Comparison of ENCODE assay signal across 8 mouse cellular contexts in the genomic region with DNA sequence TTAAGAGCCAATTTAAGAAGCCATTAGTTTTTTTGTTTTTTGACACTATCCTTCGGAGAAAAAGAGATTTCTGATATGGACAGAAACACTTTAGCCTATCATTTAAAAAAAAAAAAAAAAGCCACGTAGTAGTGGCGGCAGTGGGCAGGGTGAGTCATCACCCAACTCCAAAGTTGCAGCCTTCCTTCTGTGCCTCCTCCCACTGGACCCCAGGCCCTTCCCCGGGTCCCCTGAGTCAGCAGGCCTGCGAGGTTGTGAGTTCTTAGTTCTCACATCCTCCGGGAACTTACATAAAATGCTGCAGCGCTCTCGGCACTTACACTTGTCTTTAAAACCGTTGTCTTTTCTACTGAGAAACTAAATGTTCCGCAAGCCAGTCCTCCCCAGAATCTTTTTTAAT. TPM values are rescaled to one million over a fixed set of nuclear protein-coding genes. Genes with fewer than 3 reads are reported as not detected.
A peak's percentile ranks its signal among the peaks of the same experiment; 100 is the strongest.
DNase-seq lines count a peak whose midpoint lies in the region; ATAC-seq and TF ChIP-seq lines count a peak whose summit lies in the region.

No protein-coding gene starts in this region.

- no peak overlapping the region for H3K27ac ChIP-seq in CH12.LX (ENCODE audit: insufficient read depth, low read depth)
- H3K27ac ChIP-seq in heart, embryonic 10.5 days, result peak overlapping the region; percentile 52; the same call in 1 of the 2 replicates
- no peak overlapping the region for H3K27ac ChIP-seq in kidney, postnatal 0 days
- peak overlapping the region; percentile 22; the same call in 1 of the 2 replicates for H3K27ac ChIP-seq in lung, embryonic 16.5 days (ENCODE audit: low read length)

- H3K4me1 ChIP-seq in CH12.LX (ENCODE audit: control insufficient read depth in 1 of 2, insufficient read depth in 2 of 2), result peaks cover 0 to 59% of the 10 kb centered on the region in 2 experiments; a peak in 3 of 4 replicates
- peaks cover 39% of the 10 kb centered on the region for H3K4me1 ChIP-seq in heart, embryonic 10.5 days
- H3K4me1 ChIP-seq in kidney, postnatal 0 days (replicated peaks; ENCODE audit: insufficient read depth, low read length), result no peaks in the 10 kb centered on the region
- H3K4me1 ChIP-seq in lung, embryonic 16.5 days (replicated peaks; ENCODE audit: control insufficient read depth, insufficient read depth, low read length), result peaks cover 22% of the 10 kb centered on the region

- peak; percentile 70 for TF ChIP-seq POLR2A in CH12.LX (IDR thresholded peaks at IDR 0.05; ENCODE audit: low read depth, low read length)

- peak; percentile 58 for TF ChIP-seq EP300 in CH12.LX (IDR thresholded peaks at IDR 0.05; ENCODE audit: low read length)

- 10% methylated on average over 10 of the region's 10 CpGs for WGBS in heart, embryonic 10.5 days
- 11% methylated on average over 10 of the region's 10 CpGs for WGBS in kidney, postnatal 0 days
- WGBS in lung, embryonic 16.5 days, result 6% methylated on average over 10 of the region's 10 CpGs

- H3K36me3 ChIP-seq in CH12.LX (replicated peaks in 1 of 2; ENCODE audit: control insufficient read depth in 1 of 2, insufficient read depth in 1 of 2, low read length in 1 of 2), result peaks cover 0 to 15% of the 10 kb centered on the region in 2 experiments
- H3K36me3 ChIP-seq in heart, embryonic 10.5 days, result no peaks in the 10 kb centered on the region
- no peaks in the 10 kb centered on the region for H3K36me3 ChIP-seq in kidney, postnatal 0 days (ENCODE audit: insufficient read depth, low read length)
- H3K36me3 ChIP-seq in lung, embryonic 16.5 days (ENCODE audit: control insufficient read depth, insufficient read depth, low read length), result no peaks in the 10 kb centered on the region

- DNase-seq in 416B (ENCODE audit: low read depth), result peak; percentile 97
- peak; percentile 84 for DNase-seq in CH12.LX (ENCODE audit: extremely low read depth)
- DNase-seq in embryo, embryonic 11 days, result peak; percentile 60
- no peak for DNase-seq in heart, embryonic 10.5 days (ENCODE audit: low spot score)
- DNase-seq in kidney, postnatal 0 days (ENCODE audit: low spot score), result peak; percentile 52
- DNase-seq in right cerebral cortex, postnatal 14 days, result peak; percentile 21
- no peak for DNase-seq in layer of hippocampus, adult 9-10 months (ENCODE audit: low spot score)

- TF ChIP-seq CTCF in CH12.LX (conservative IDR thresholded peaks at IDR 0.05 in 1 of 2, IDR thresholded peaks at IDR 0.05 in 1 of 2; ENCODE audit: low read depth in 2 of 2, low read length in 2 of 2), result no peak
- TF ChIP-seq CTCF in kidney, postnatal 0 days (IDR thresholded peaks at IDR 0.05; ENCODE audit: low read depth), result no peak

- no peak for ATAC-seq in kidney, postnatal 0 days (replicated peaks; ENCODE audit: low FRiP score, low read depth)
- no peak for ATAC-seq in lung, embryonic 16.5 days (ENCODE audit: low read depth)

- peaks cover 59% of the 10 kb centered on the region for H3K79me2 ChIP-seq in CH12.LX (replicated peaks; ENCODE audit: control insufficient read depth, extremely low read depth, insufficient read depth, poor library complexity, severe bottlenecking)

- no peak for TF ChIP-seq RAD21 in CH12.LX (IDR thresholded peaks at IDR 0.05; ENCODE audit: low read depth, low read length)

- H3K4me3 ChIP-seq in CH12.LX (replicated peaks in 1 of 3; ENCODE audit: low read depth in 2 of 3, low read length in 2 of 3, poor library complexity in 1 of 3), result peak overlapping the region; percentile 16 to 88 (median 83)
- peak overlapping the region; percentile 95 for H3K4me3 ChIP-seq in heart, embryonic 10.5 days
- H3K4me3 ChIP-seq in kidney, postnatal 0 days (replicated peaks; ENCODE audit: low read depth, low read length), result peak overlapping the region; percentile 88
- peak overlapping the region; percentile 31 for H3K4me3 ChIP-seq in lung, embryonic 16.5 days (ENCODE audit: low read length)

- H3K9ac ChIP-seq in CH12.LX (ENCODE audit: insufficient read depth, low read depth), result peak overlapping the region; percentile 87; the same call in 1 of the 2 replicates
- H3K9ac ChIP-seq in kidney, postnatal 0 days (ENCODE audit: low read depth, low read length), result no peak overlapping the region
- peak overlapping the region; percentile 53 for H3K9ac ChIP-seq in lung, embryonic 16.5 days (ENCODE audit: low read length)

- no peaks in the 10 kb centered on the region for H3K27me3 ChIP-seq in CH12.LX (replicated peaks)
- no peaks in the 10 kb centered on the region for H3K27me3 ChIP-seq in heart, embryonic 10.5 days (ENCODE audit: insufficient read depth, poor library complexity, severe bottlenecking)
- no peaks in the 10 kb centered on the region for H3K27me3 ChIP-seq in kidney, postnatal 0 days (ENCODE audit: insufficient read depth, low read length)
- H3K27me3 ChIP-seq in lung, embryonic 16.5 days (ENCODE audit: control insufficient read depth, insufficient read depth, low read depth, low read length), result no peaks in the 10 kb centered on the region

- peak overlapping the region; percentile 71 for H3K4me2 ChIP-seq in CH12.LX (ENCODE audit: insufficient read depth, low read depth, poor library complexity, severe bottlenecking)
- peak overlapping the region; percentile 68 for H3K4me2 ChIP-seq in kidney, postnatal 0 days (ENCODE audit: low read length)
- peak overlapping the region; percentile 85 for H3K4me2 ChIP-seq in lung, embryonic 16.5 days (ENCODE audit: low read depth, low read length)

- in situ Hi-C loops in CH12.LX (cut with MboI; ENCODE audit: low pct_ligation_motif_present, low pct_unique_long_range_greater_than_20kb, low sequenced_read_pairs), result no loop called here

- H3K9me3 ChIP-seq in CH12.LX (replicated peaks; ENCODE audit: low read length), result no peaks in the 10 kb centered on the region
- H3K9me3 ChIP-seq in heart, embryonic 10.5 days, result no peaks in the 10 kb centered on the region
- H3K9me3 ChIP-seq in kidney, postnatal 0 days (replicated peaks; ENCODE audit: low read length), result no peaks in the 10 kb centered on the region
- H3K9me3 ChIP-seq in lung, embryonic 16.5 days (ENCODE audit: control insufficient read depth, low read length), result no peaks in the 10 kb centered on the region

- dilution Hi-C loops in CH12.LX (cut with MboI; ENCODE audit: extremely low pct_ligation_motif_present, extremely low pct_unique_long_range_greater_than_20kb, low sequenced_read_pairs), result no loop called here

TF ChIP-seq in CH12.LX, 34 proteins besides CTCF, POLR2A, EP300 and RAD21 (continues in another document):
- TF ChIP-seq BHLHE40 (IDR thresholded peaks at IDR 0.05; ENCODE audit: low read depth, low read length) (0 out of 2 replicates have a peak, but pooled peaks have one; percentile 21), JUN (IDR thresholded peaks at IDR 0.05; ENCODE audit: insufficient read depth, low read depth, low read length) (peak; percentile 78), RCOR1 (conservative IDR thresholded peaks at IDR 0.05; ENCODE audit: low read depth, low read length) (no peak), ELF1 (IDR thresholded peaks at IDR 0.05; ENCODE audit: low read depth, low read length) (no peak), ZNF384 (IDR thresholded peaks at IDR 0.05; ENCODE audit: low read depth, low read length) (peak; percentile 97), E2F4 (IDR thresholded peaks at IDR 0.05; ENCODE audit: insufficient replicate concordance, low read depth, low read length) (peak; percentile 51; the same call in 1 of the 2 replicates), USF1 (IDR thresholded peaks at IDR 0.05; ENCODE audit: low read depth, low read length) (no peak), NRF1 (IDR thresholded peaks at IDR 0.05; ENCODE audit: low read depth, low read length) (no peak), UBTF (IDR thresholded peaks at IDR 0.05; ENCODE audit: low read depth, low read length) (no peak; the same call in 1 of the 2 replicates), MAX (IDR thresholded peaks at IDR 0.05; ENCODE audit: low read length) (no peak), USF2 (conservative IDR thresholded peaks at IDR 0.05; ENCODE audit: low read depth, low read length) (no peak), JUND (conservative IDR thresholded peaks at IDR 0.05; ENCODE audit: low read depth, low read length) (peak; percentile 83), GABPA (IDR thresholded peaks at IDR 0.05; ENCODE audit: insufficient replicate concordance, low read depth, low read length) (no peak), SIN3A (IDR thresholded peaks at IDR 0.05; ENCODE audit: low read length) (no peak), ZKSCAN1 (IDR thresholded peaks at IDR 0.05; ENCODE audit: borderline replicate concordance, low read depth, low read length) (no peak), HCFC1 (IDR thresholded peaks at IDR 0.05; ENCODE audit: low read depth, low read length) (0 out of 2 replicates have a peak, but pooled peaks have one; percentile 27), POLR2AphosphoS2 (IDR thresholded peaks at IDR 0.05; ENCODE audit: low read depth, low read length) (peak; percentile 58; the same call in 1 of the 2 replicates), NELFE (IDR thresholded peaks at IDR 0.05; ENCODE audit: low read depth, low read length) (peak; percentile 57; the same call in 1 of the 2 replicates), IRF4 (IDR thresholded peaks at IDR 0.05; ENCODE audit: low read depth, low read length) (peak; percentile 66), SMC3 (IDR thresholded peaks at IDR 0.05; ENCODE audit: low read depth, low read length) (no peak), CHD2 (IDR thresholded peaks at IDR 0.05; ENCODE audit: low read length) (no peak), CHD1 (IDR thresholded peaks at IDR 0.05; ENCODE audit: low read depth, low read length) (no peak), MAFK (IDR thresholded peaks at IDR 0.05; ENCODE audit: insufficient replicate concordance, low read length) (peak; percentile 88; the same call in 1 of the 2 replicates), MAZ (IDR thresholded peaks at IDR 0.05; ENCODE audit: low read depth, low read length) (no peak)

RNA-seq across cellular contexts. Expression of a gene that starts 2.0 kb away (rescaled TPM):
- total RNA-seq in CH12.LX (2012; rRNA removed) (34.2 and 41.0 TPM in 2 replicates), CH12.LX (2014; rRNA removed) (20.9 and 23.3 TPM in 2 replicates)
- 53.5 and 62.2 TPM in 2 replicates for polyA plus RNA-seq in CH12.LX (2012; ENCODE audit: insufficient read length, low read depth)
- 71.2 and 87.1 TPM in 2 replicates for polyA plus RNA-seq in heart, embryonic 10.5 days (2016; fragmentation: Nextera tagmentation; extraction: Ambion mirVana)
- 39.9 and 40.1 TPM in 2 replicates for polyA plus RNA-seq in kidney, postnatal 0 days (2015; fragmentation: Nextera tagmentation; extraction: Ambion mirVana)
- polyA plus RNA-seq in lung, embryonic 16.5 days (2015; fragmentation: Nextera tagmentation; extraction: Ambion mirVana), result 41.8 and 47.4 TPM in 2 replicates

RNA-seq across cellular contexts. Expression of a gene that starts 33.5 kb away (rescaled TPM):
- 49.9 and 59.7 TPM in 2 replicates for total RNA-seq in CH12.LX (2012; rRNA removed)
- total RNA-seq in CH12.LX (2014; rRNA removed), result 43.1 and 46.7 TPM in 2 replicates
- 60.7 and 73.4 TPM in 2 replicates for polyA plus RNA-seq in CH12.LX (2012; ENCODE audit: insufficient read length, low read depth)
- polyA plus RNA-seq in heart, embryonic 10.5 days (2016; fragmentation: Nextera tagmentation; extraction: Ambion mirVana), result 36.3 and 49.1 TPM in 2 replicates
- 31.4 and 36.6 TPM in 2 replicates for polyA plus RNA-seq in kidney, postnatal 0 days (2015; fragmentation: Nextera tagmentation; extraction: Ambion mirVana)
- polyA plus RNA-seq in lung, embryonic 16.5 days (2015; fragmentation: Nextera tagmentation; extraction: Ambion mirVana), result 32.2 and 36.3 TPM in 2 replicates

Comparison
In these comparisons a context has a peak if more than half of its experiments do, and no peak if none do; other contexts are left out.
1. DNase-seq: peak in 416B (single experiment), CH12.LX (single experiment), embryo, embryonic 11 days (single experiment), kidney, postnatal 0 days (single experiment) and right cerebral cortex, postnatal 14 days (single experiment); none in heart, embryonic 10.5 days (single experiment) and layer of hippocampus, adult 9-10 months (single experiment).
2. H3K27ac ChIP-seq: peak in heart, embryonic 10.5 days (single experiment) and lung, embryonic 16.5 days (single experiment); none in CH12.LX (single experiment) and kidney, postnatal 0 days (single experiment).
3. H3K4me3 ChIP-seq: peak in every context shown above with its lines; median percentile 95 in heart, embryonic 10.5 days; 88 in kidney, postnatal 0 days; 83 in CH12.LX; 31 in lung, embryonic 16.5 days.
4. Peak in every context shown above with its lines, with median percentiles within 50 percentile points of each other: H3K4me2 ChIP-seq.